ENCODE assay signal across 8 mouse cellular contexts in genomic region chr9:48740098-48740505, GRCm38 (mm10).
DNase-seq lines count a peak whose midpoint lies in the region; ATAC-seq lines count a peak whose summit lies in the region.

No protein-coding gene starts in this region.

- no peaks in the 10 kb centered on the region for H3K9me3 ChIP-seq in forebrain, embryonic 16.5 days (ENCODE audit: control insufficient read depth, low read length)
- H3K9me3 ChIP-seq in liver, embryonic 15.5 days (replicated peaks) = no peaks in the 10 kb centered on the region
- H3K9me3 ChIP-seq in neural tube, embryonic 13.5 days = no peaks in the 10 kb centered on the region

- WGBS in forebrain, embryonic 16.5 days = 0% methylated on average over 11 of the region's 11 CpGs
- WGBS in large intestine, adult 2 months = 2% methylated on average over 11 of the region's 11 CpGs
- 36% methylated on average over 11 of the region's 11 CpGs for WGBS in liver, embryonic 15.5 days (ENCODE audit: insufficient replicate concordance)
- WGBS in neural tube, embryonic 13.5 days = 22% methylated on average over 11 of the region's 11 CpGs

- H3K4me1 ChIP-seq in forebrain, embryonic 16.5 days (replicated peaks; ENCODE audit: control insufficient read depth, insufficient read depth, low read length) = peaks cover 56% of the 10 kb centered on the region
- H3K4me1 ChIP-seq in liver, embryonic 15.5 days (replicated peaks) = peaks cover 22% of the 10 kb centered on the region
- H3K4me1 ChIP-seq in neural tube, embryonic 13.5 days (replicated peaks) = peaks cover 77% of the 10 kb centered on the region

- DNase-seq in CD4-positive, CD25-positive, alpha-beta regulatory T cell, adult 2 months (ENCODE audit: low read depth, low spot score) = peak; percentile 89
- DNase-seq in c-Kit-positive CD71-positive TER-119-positive erythroid progenitor cells, embryonic 14.5 days (ENCODE audit: low spot score) = peak; percentile 29
- DNase-seq in heart, postnatal 14 days = peak; percentile 97 to 99
- DNase-seq in large intestine, adult 2 months (ENCODE audit: low read depth, low spot score) = peak; percentile 94
- peak; percentile 86 for DNase-seq in telencephalon, adult 2 months (ENCODE audit: low read depth, low spot score)

- H3K4me2 ChIP-seq in forebrain, embryonic 16.5 days (ENCODE audit: low read length) = peak overlapping the region; percentile 28
- peak overlapping the region; percentile 23 for H3K4me2 ChIP-seq in liver, embryonic 15.5 days
- peak overlapping the region; percentile 30 for H3K4me2 ChIP-seq in neural tube, embryonic 13.5 days

- peaks cover 2% of the 10 kb centered on the region; the same call in 1 of the 2 replicates for H3K27me3 ChIP-seq in forebrain, embryonic 16.5 days (replicated peaks; ENCODE audit: control insufficient read depth, insufficient read depth, low read length)
- H3K27me3 ChIP-seq in liver, embryonic 15.5 days = 0 out of 2 replicates have a peak, but pooled peaks cover 13% of the 10 kb centered on the region
- peaks cover 12% of the 10 kb centered on the region for H3K27me3 ChIP-seq in neural tube, embryonic 13.5 days

- H3K4me3 ChIP-seq in forebrain, embryonic 16.5 days (replicated peaks; ENCODE audit: low read length) = no peak overlapping the region
- H3K4me3 ChIP-seq in liver, embryonic 15.5 days (replicated peaks) = no peak overlapping the region
- H3K4me3 ChIP-seq in neural tube, embryonic 13.5 days = no peak overlapping the region

- peak; percentile 94 for ATAC-seq in forebrain, embryonic 16.5 days
- ATAC-seq in liver, embryonic 15.5 days (ENCODE audit: insufficient read depth) = peak; percentile 78
- peak; percentile 90 for ATAC-seq in neural tube, embryonic 13.5 days (ENCODE audit: low read depth)

- intact Hi-C loops in heart, postnatal 14 days (cut with DNase I) = loop anchor here (1.0 to 5.0 kb wide), 3 partner anchors 47 to 121 kb away; partner anchors contain the start of gene Zbtb16

- H3K9ac ChIP-seq in forebrain, embryonic 16.5 days (replicated peaks; ENCODE audit: low read depth, low read length) = peak overlapping the region; percentile 27; the same call in 1 of the 2 replicates
- H3K9ac ChIP-seq in liver, embryonic 15.5 days = no peak overlapping the region
- 0 out of 2 replicates have a peak overlapping the region, but pooled peaks have one; percentile 43 for H3K9ac ChIP-seq in neural tube, embryonic 13.5 days

- peak overlapping the region; percentile 73 for H3K27ac ChIP-seq in forebrain, embryonic 16.5 days (ENCODE audit: low read length)
- H3K27ac ChIP-seq in liver, embryonic 15.5 days (replicated peaks) = no peak overlapping the region
- peak overlapping the region; percentile 86 for H3K27ac ChIP-seq in neural tube, embryonic 13.5 days (replicated peaks)

- no peaks in the 10 kb centered on the region for H3K36me3 ChIP-seq in forebrain, embryonic 16.5 days (ENCODE audit: control insufficient read depth, insufficient read depth)
- H3K36me3 ChIP-seq in liver, embryonic 15.5 days (replicated peaks) = no peaks in the 10 kb centered on the region
- no peaks in the 10 kb centered on the region for H3K36me3 ChIP-seq in neural tube, embryonic 13.5 days

Comparison
In these comparisons a context has a peak if more than half of its experiments do, and no peak if none do; other contexts are left out.
1. DNase-seq: peak in every context shown above with its lines; median percentile 98 in heart, postnatal 14 days; 94 in large intestine, adult 2 months; 89 in CD4-positive, CD25-positive, alpha-beta regulatory T cell, adult 2 months; 86 in telencephalon, adult 2 months; 29 in c-Kit-positive CD71-positive TER-119-positive erythroid progenitor cells, embryonic 14.5 days.